In genomic region chr15:99671783-99672182, GRCm38 (mm10) we compare ENCODE assay signal across 12 mouse cellular contexts. TPM values are rescaled to one million over a fixed set of nuclear protein-coding genes. Genes with fewer than 3 reads are reported as not detected.
DNase-seq lines count a peak whose midpoint lies in the region; ATAC-seq and TF ChIP-seq lines count a peak whose summit lies in the region.
"Had no signal": no experiment of that assay in that cellular context is flagged by ENCODE, and none has a peak within 500 bp of the region (broad histone marks: within the 10 kb centered on the region; RNA-seq: fewer than 3 reads in every experiment).

No protein-coding gene starts in this region.

- no peak for DNase-seq in forebrain, embryonic 10.5 days (ENCODE audit: extremely low spot score, low spot score)
- no peak for DNase-seq in forebrain, postnatal 0 days
- DNase-seq in heart, adult 2 months = no peak
- no peak for DNase-seq in lung, postnatal 0 days (ENCODE audit: low spot score)
- no peak for DNase-seq in lung, postnatal 4 days
- DNase-seq: gastrocnemius, postnatal 25 days; kidney, adult 2 months had no signal

- H3K4me2 ChIP-seq in forebrain, embryonic 13.5 days = peak overlapping the region; percentile 91
- H3K4me2 ChIP-seq in forebrain, postnatal 0 days (ENCODE audit: low read depth) = peak overlapping the region; percentile 74
- H3K4me2 ChIP-seq in midbrain, embryonic 12.5 days (replicated peaks) = peak overlapping the region; percentile 88
- no peak overlapping the region for H3K4me2 ChIP-seq in lung, postnatal 0 days (replicated peaks; ENCODE audit: low read depth, low read length)
- H3K4me2 ChIP-seq: liver, embryonic 15.5 days had no signal

- intact Hi-C loops in heart, adult 2 months (cut with DNase I) = no loop called here

- 76% methylated on average over 14 of the region's 14 CpGs for WGBS in forebrain, embryonic 13.5 days
- WGBS in forebrain, embryonic 10.5 days = 76% methylated on average over 14 of the region's 14 CpGs
- 73% methylated on average over 14 of the region's 14 CpGs for WGBS in forebrain, postnatal 0 days
- WGBS in midbrain, embryonic 12.5 days = 82% methylated on average over 14 of the region's 14 CpGs
- WGBS in heart, adult 2 months = 66% methylated on average over 14 of the region's 14 CpGs
- 54% methylated on average over 14 of the region's 14 CpGs for WGBS in lung, postnatal 0 days

- no peak overlapping the region for H3K27ac ChIP-seq in forebrain, embryonic 13.5 days
- no peak overlapping the region for H3K27ac ChIP-seq in forebrain, embryonic 10.5 days
- H3K27ac ChIP-seq in forebrain, postnatal 0 days (ENCODE audit: low read depth, low read length) = no peak overlapping the region
- no peak overlapping the region for H3K27ac ChIP-seq in midbrain, embryonic 12.5 days (replicated peaks)
- H3K27ac ChIP-seq in heart, adult 2 months = no peak overlapping the region
- H3K27ac ChIP-seq in lung, postnatal 0 days (ENCODE audit: low read length) = no peak overlapping the region
- H3K27ac ChIP-seq: liver, embryonic 15.5 days had no signal

- no peak for TF ChIP-seq POLR2A in heart, adult 2 months (IDR thresholded peaks at IDR 0.05; ENCODE audit: insufficient read depth, low read depth, low read length)

- H3K79me2 ChIP-seq in heart, adult 2 months (replicated peaks; ENCODE audit: control insufficient read depth, insufficient read depth, low read length) = no peaks in the 10 kb centered on the region

- no peak for ATAC-seq in forebrain, embryonic 13.5 days
- no peak for ATAC-seq in forebrain, postnatal 0 days
- ATAC-seq in midbrain, embryonic 12.5 days (ENCODE audit: low FRiP score, low read depth) = no peak
- ATAC-seq in lung, postnatal 0 days = no peak

- TF ChIP-seq EP300 in heart, adult 2 months (IDR thresholded peaks at IDR 0.05; ENCODE audit: insufficient read depth, low read depth, low read length) = no peak
- TF ChIP-seq EP300 in lung, postnatal 0 days (IDR thresholded peaks at IDR 0.05) = no peak

- no peak for TF ChIP-seq CTCF in E14TG2a.4 (conservative IDR thresholded peaks at IDR 0.05; ENCODE audit: low read length)
- TF ChIP-seq CTCF in forebrain, postnatal 0 days (IDR thresholded peaks at IDR 0.05; ENCODE audit: low read depth) = no peak
- TF ChIP-seq CTCF in heart, adult 2 months (IDR thresholded peaks at IDR 0.05) = no peak
- no peak for TF ChIP-seq CTCF in lung, postnatal 0 days (IDR thresholded peaks at IDR 0.05)

- H3K36me3 ChIP-seq in forebrain, embryonic 13.5 days (ENCODE audit: poor library complexity, severe bottlenecking) = no peaks in the 10 kb centered on the region
- H3K36me3 ChIP-seq in forebrain, embryonic 10.5 days (replicated peaks) = no peaks in the 10 kb centered on the region
- peaks cover 9% of the 10 kb centered on the region for H3K36me3 ChIP-seq in E14TG2a.4 (ENCODE audit: insufficient read depth, low read length)
- peaks cover 8% of the 10 kb centered on the region; the same call in 1 of the 2 replicates for H3K36me3 ChIP-seq in forebrain, postnatal 0 days (ENCODE audit: insufficient read depth)
- no peaks in the 10 kb centered on the region for H3K36me3 ChIP-seq in midbrain, embryonic 12.5 days
- H3K36me3 ChIP-seq in heart, adult 2 months (ENCODE audit: control insufficient read depth, insufficient read depth, low read length) = no peaks in the 10 kb centered on the region
- H3K36me3 ChIP-seq in lung, postnatal 0 days (ENCODE audit: insufficient read depth, low read length) = no peaks in the 10 kb centered on the region
- H3K36me3 ChIP-seq: liver, embryonic 15.5 days had no signal

- no peaks in the 10 kb centered on the region for H3K9me3 ChIP-seq in forebrain, embryonic 13.5 days (replicated peaks)
- no peaks in the 10 kb centered on the region; the same call in 1 of the 2 replicates for H3K9me3 ChIP-seq in forebrain, embryonic 10.5 days
- no peaks in the 10 kb centered on the region for H3K9me3 ChIP-seq in E14TG2a.4 (ENCODE audit: low read length)
- no peaks in the 10 kb centered on the region for H3K9me3 ChIP-seq in forebrain, postnatal 0 days (ENCODE audit: low read length)
- no peaks in the 10 kb centered on the region for H3K9me3 ChIP-seq in midbrain, embryonic 12.5 days
- no peaks in the 10 kb centered on the region for H3K9me3 ChIP-seq in lung, postnatal 0 days (ENCODE audit: low read length)
- H3K9me3 ChIP-seq: liver, embryonic 15.5 days had no signal

- no peak overlapping the region for H3K9ac ChIP-seq in forebrain, embryonic 13.5 days
- H3K9ac ChIP-seq in forebrain, postnatal 0 days = no peak overlapping the region
- peak overlapping the region; percentile 90; the same call in 1 of the 2 replicates for H3K9ac ChIP-seq in midbrain, embryonic 12.5 days (replicated peaks)
- no peak overlapping the region for H3K9ac ChIP-seq in heart, adult 2 months (ENCODE audit: low read depth, low read length)
- no peak overlapping the region for H3K9ac ChIP-seq in lung, postnatal 0 days (replicated peaks; ENCODE audit: low read depth)
- H3K9ac ChIP-seq: liver, embryonic 15.5 days had no signal

- H3K4me1 ChIP-seq in forebrain, embryonic 13.5 days = peaks cover 42% of the 10 kb centered on the region
- peaks cover 33% of the 10 kb centered on the region for H3K4me1 ChIP-seq in forebrain, embryonic 10.5 days
- H3K4me1 ChIP-seq in E14TG2a.4 (replicated peaks; ENCODE audit: low read depth, low read length) = peaks cover 49% of the 10 kb centered on the region
- H3K4me1 ChIP-seq in forebrain, postnatal 0 days (ENCODE audit: insufficient read depth) = peaks cover 28% of the 10 kb centered on the region
- peaks cover 39% of the 10 kb centered on the region for H3K4me1 ChIP-seq in midbrain, embryonic 12.5 days
- H3K4me1 ChIP-seq in heart, adult 2 months (ENCODE audit: control insufficient read depth, insufficient read depth, low read length) = peaks cover 3% of the 10 kb centered on the region; the same call in 1 of the 2 replicates
- H3K4me1 ChIP-seq in lung, postnatal 0 days (ENCODE audit: insufficient read depth, low read depth, low read length) = no peaks in the 10 kb centered on the region

- peak overlapping the region; percentile 73 for H3K4me3 ChIP-seq in forebrain, embryonic 13.5 days
- H3K4me3 ChIP-seq in forebrain, embryonic 10.5 days = no peak overlapping the region
- 0 out of 2 replicates have a peak overlapping the region, but pooled peaks have one; percentile 29 for H3K4me3 ChIP-seq in E14TG2a.4 (replicated peaks; ENCODE audit: low read length)
- H3K4me3 ChIP-seq in forebrain, postnatal 0 days (ENCODE audit: low read depth, low read length) = peak overlapping the region; percentile 86; the same call in 1 of the 2 replicates
- H3K4me3 ChIP-seq in midbrain, embryonic 12.5 days = peak overlapping the region; percentile 54
- H3K4me3 ChIP-seq in heart, adult 2 months = no peak overlapping the region
- H3K4me3 ChIP-seq in lung, postnatal 0 days (ENCODE audit: low read depth, low read length) = no peak overlapping the region
- H3K4me3 ChIP-seq: liver, embryonic 15.5 days had no signal

- peaks cover 27% of the 10 kb centered on the region for H3K27me3 ChIP-seq in forebrain, embryonic 13.5 days
- H3K27me3 ChIP-seq in forebrain, embryonic 10.5 days (ENCODE audit: poor library complexity, severe bottlenecking) = peaks cover 79% of the 10 kb centered on the region
- peaks cover 56% of the 10 kb centered on the region for H3K27me3 ChIP-seq in E14TG2a.4 (ENCODE audit: insufficient read depth, low read length)
- H3K27me3 ChIP-seq in forebrain, postnatal 0 days (ENCODE audit: insufficient read depth, low read length) = no peaks in the 10 kb centered on the region
- peaks cover 45% of the 10 kb centered on the region for H3K27me3 ChIP-seq in midbrain, embryonic 12.5 days
- peaks cover 12% of the 10 kb centered on the region for H3K27me3 ChIP-seq in heart, adult 2 months (ENCODE audit: control insufficient read depth, insufficient read depth, low read length)
- peaks cover 38% of the 10 kb centered on the region for H3K27me3 ChIP-seq in lung, postnatal 0 days (replicated peaks; ENCODE audit: insufficient read depth, low read length)

RNA-seq across cellular contexts. Expression of gene Asic1, which starts 1.6 kb away (rescaled TPM):
- 15.1 and 17.0 TPM in 2 replicates for polyA plus RNA-seq in forebrain, embryonic 13.5 days (2015; fragmentation: Nextera tagmentation; extraction: Ambion mirVana)
- polyA plus RNA-seq in forebrain, embryonic 10.5 days (2016; fragmentation: Nextera tagmentation; extraction: Ambion mirVana) = 2.2 and 2.4 TPM in 2 replicates
- 81.9 and 99.1 TPM in 2 replicates for total RNA-seq in forebrain, postnatal 0 days (2014; rRNA removed)
- polyA plus RNA-seq in forebrain, postnatal 0 days (2015; fragmentation: Nextera tagmentation; extraction: Ambion mirVana) = 24.7 and 28.1 TPM in 2 replicates
- 36.0 and 43.7 TPM in 2 replicates for polyA plus RNA-seq in midbrain, embryonic 12.5 days (2016; fragmentation: Nextera tagmentation; extraction: Ambion mirVana)
- under 1 TPM; 0.42 to 0.50 TPM for total RNA-seq in heart, adult 2 months (2021)
- 1.3 TPM in 2 replicates for polyA plus RNA-seq in heart, adult 2 months (2012; rRNA removed)
- polyA plus RNA-seq in lung, postnatal 0 days (2015; fragmentation: Nextera tagmentation; extraction: Ambion mirVana) = 1.3 TPM in 2 replicates

RNA-seq across cellular contexts. Expression of gene Racgap1, which starts 20.3 kb away (rescaled TPM):
- polyA plus RNA-seq in forebrain, embryonic 13.5 days (2015; fragmentation: Nextera tagmentation; extraction: Ambion mirVana) = 182 and 189 TPM in 2 replicates
- polyA plus RNA-seq in forebrain, embryonic 10.5 days (2016; fragmentation: Nextera tagmentation; extraction: Ambion mirVana) = 193 and 201 TPM in 2 replicates
- 27.5 and 39.7 TPM in 2 replicates for total RNA-seq in forebrain, postnatal 0 days (2014; rRNA removed)
- 31.7 and 34.2 TPM in 2 replicates for polyA plus RNA-seq in forebrain, postnatal 0 days (2015; fragmentation: Nextera tagmentation; extraction: Ambion mirVana)
- polyA plus RNA-seq in midbrain, embryonic 12.5 days (2016; fragmentation: Nextera tagmentation; extraction: Ambion mirVana) = 223 TPM in 2 replicates
- 1 to 10 TPM; 1.5 to 1.9 TPM for total RNA-seq in heart, adult 2 months (2021)
- polyA plus RNA-seq in heart, adult 2 months (2012; rRNA removed) = 1.6 and 2.0 TPM in 2 replicates
- 7.5 and 10.9 TPM in 2 replicates for polyA plus RNA-seq in lung, postnatal 0 days (2015; fragmentation: Nextera tagmentation; extraction: Ambion mirVana)

RNA-seq across cellular contexts. Expression of gene Smarcd1, which starts 30.1 kb away (rescaled TPM):
- 118 and 130 TPM in 2 replicates for polyA plus RNA-seq in forebrain, embryonic 13.5 days (2015; fragmentation: Nextera tagmentation; extraction: Ambion mirVana)
- polyA plus RNA-seq in forebrain, embryonic 10.5 days (2016; fragmentation: Nextera tagmentation; extraction: Ambion mirVana) = 91.5 TPM in 2 replicates
- total RNA-seq in forebrain, postnatal 0 days (2014; rRNA removed) = 89.7 and 90.1 TPM in 2 replicates
- polyA plus RNA-seq in forebrain, postnatal 0 days (2015; fragmentation: Nextera tagmentation; extraction: Ambion mirVana) = 93.6 and 107 TPM in 2 replicates
- 141 and 157 TPM in 2 replicates for polyA plus RNA-seq in midbrain, embryonic 12.5 days (2016; fragmentation: Nextera tagmentation; extraction: Ambion mirVana)
- total RNA-seq in heart, adult 2 months (2021) = 10 to 100 TPM; 20.1 to 20.6 TPM
- polyA plus RNA-seq in heart, adult 2 months (2012; rRNA removed) = 39.0 and 58.0 TPM in 2 replicates
- polyA plus RNA-seq in lung, postnatal 0 days (2015; fragmentation: Nextera tagmentation; extraction: Ambion mirVana) = 19.7 and 20.4 TPM in 2 replicates

RNA-seq across cellular contexts. Expression of gene Gm17349, which starts 33.5 kb away (rescaled TPM):
- not detected in 2 replicates for polyA plus RNA-seq in forebrain, embryonic 13.5 days (2015; fragmentation: Nextera tagmentation; extraction: Ambion mirVana)
- not detected in 2 replicates for polyA plus RNA-seq in forebrain, embryonic 10.5 days (2016; fragmentation: Nextera tagmentation; extraction: Ambion mirVana)
- not detected in 2 replicates for total RNA-seq in forebrain, postnatal 0 days (2014; rRNA removed)
- polyA plus RNA-seq in forebrain, postnatal 0 days (2015; fragmentation: Nextera tagmentation; extraction: Ambion mirVana) = not detected in 2 replicates
- not detected in 2 replicates for polyA plus RNA-seq in midbrain, embryonic 12.5 days (2016; fragmentation: Nextera tagmentation; extraction: Ambion mirVana)
- total RNA-seq in heart, adult 2 months (2021) = 1 to 10 TPM; 3.7 to 4.1 TPM
- not detected in 2 replicates for polyA plus RNA-seq in heart, adult 2 months (2012; rRNA removed)
- 3.2 TPM in 1 of 2 replicates, not detected in the other for polyA plus RNA-seq in lung, postnatal 0 days (2015; fragmentation: Nextera tagmentation; extraction: Ambion mirVana)
- polyA plus RNA-seq: heart, embryonic 16.5 days; liver, embryonic 15.5 days had no signal

RNA-seq across cellular contexts. Expression of gene Gpd1, which starts 45.5 kb away (rescaled TPM):
- polyA plus RNA-seq in forebrain, embryonic 13.5 days (2015; fragmentation: Nextera tagmentation; extraction: Ambion mirVana) = 1.2 and 1.3 TPM in 2 replicates
- polyA plus RNA-seq in forebrain, embryonic 10.5 days (2016; fragmentation: Nextera tagmentation; extraction: Ambion mirVana) = 0.38 and 0.54 TPM in 2 replicates
- 6.0 and 6.1 TPM in 2 replicates for total RNA-seq in forebrain, postnatal 0 days (2014; rRNA removed)
- 3.9 and 4.3 TPM in 2 replicates for polyA plus RNA-seq in forebrain, postnatal 0 days (2015; fragmentation: Nextera tagmentation; extraction: Ambion mirVana)
- polyA plus RNA-seq in midbrain, embryonic 12.5 days (2016; fragmentation: Nextera tagmentation; extraction: Ambion mirVana) = 0.75 and 0.96 TPM in 2 replicates
- 10 to 100 TPM; 51.4 to 64.6 TPM for total RNA-seq in heart, adult 2 months (2021)
- 125 and 177 TPM in 2 replicates for polyA plus RNA-seq in heart, adult 2 months (2012; rRNA removed)
- 10.0 and 13.2 TPM in 2 replicates for polyA plus RNA-seq in lung, postnatal 0 days (2015; fragmentation: Nextera tagmentation; extraction: Ambion mirVana)

Comparison
In these comparisons a context has a peak if more than half of its experiments do, and no peak if none do; other contexts are left out.
1. H3K4me3 ChIP-seq: peak in forebrain, embryonic 13.5 days (single experiment), E14TG2a.4 (single experiment), forebrain, postnatal 0 days (single experiment) and midbrain, embryonic 12.5 days (single experiment); none in forebrain, embryonic 10.5 days (single experiment), heart, adult 2 months (single experiment) and lung, postnatal 0 days (single experiment).